Mouse (Mus musculus) stomach, postnatal 0 days (tissue): ENCODE measurements around the gene Gm47985.
"Not testable (repeated sequence)": the region's sequence is repeated elsewhere in the genome, so short reads cannot be mapped to it uniquely, and the experiment has no call there.

Source experiments
- CTCF ChIP-seq: IDR thresholded peaks from 2 replicates; pipeline ENCODE4 v1.5.1; 2016; ENCODE audit warnings: antibody characterized with exemption, low read depth, mild to moderate bottlenecking, moderate library complexity
- EP300 ChIP-seq: optimal IDR thresholded peaks from 2 replicates; pipeline ENCODE3; 2016; ENCODE audit warnings: antibody characterized with exemption

DNA sequence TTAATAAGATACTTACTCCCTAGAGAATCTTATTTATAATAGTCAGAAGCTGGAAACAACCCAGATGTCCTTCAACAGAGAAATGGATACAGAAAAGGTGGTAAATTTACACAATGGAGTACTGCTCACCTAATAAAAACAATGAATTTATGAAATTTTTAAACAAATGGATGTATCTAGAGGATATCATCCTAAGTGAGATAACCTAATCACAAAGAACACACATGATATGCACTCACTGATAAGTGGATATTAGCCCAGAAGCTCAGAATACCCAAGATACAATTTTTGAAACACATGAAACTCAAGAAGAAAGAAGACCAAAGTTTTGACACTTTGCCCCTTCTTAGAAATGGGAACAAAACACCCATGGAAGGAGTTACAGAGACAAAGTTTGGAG is 26.6 kb downstream of the Gm47985 start:
- not testable (repeated sequence) for TF ChIP-seq CTCF, EP300
